Mouse (Mus musculus) limb, embryonic 13.5 days (tissue): Measurements from ENCODE around the gene Cadm4. TPM values are rescaled to one million over a fixed set of nuclear protein-coding genes. Genes with fewer than 3 reads are reported as not detected.

Experiments used
- ATAC-seq: fragments of 200-750 bp; cut with Nextera tagmentation; 2 replicates; pipeline ENCODE4 v1.8.0; 2017; ENCODE audit warnings: low read depth, moderate number of reproducible peaks, moderate TSS enrichment; ENCODE audit not compliant: low FRiP score
- H3K27ac ChIP-seq: fragments of 300-500 bp; sonication (generic); 2 replicates; pipeline ENCODE4 v1.5.1; 2015; ENCODE audit warnings: inconsistent platforms, mild to moderate bottlenecking, moderate library complexity
- H3K27me3 ChIP-seq: fragments of 300-500 bp; sonication (generic); 2 replicates; pipeline ENCODE4 v1.6.1; 2015; ENCODE audit warnings: mild to moderate bottlenecking, inconsistent platforms
- H3K36me3 ChIP-seq: fragments of 300-500 bp; sonication (generic); 2 replicates; pipeline ENCODE4 v1.6.1; 2015; ENCODE audit warnings: inconsistent platforms, mild to moderate bottlenecking, moderate library complexity
- H3K4me1 ChIP-seq: fragments of 300-500 bp; sonication (generic); 2 replicates; pipeline ENCODE4 v1.6.1; 2015; ENCODE audit warnings: inconsistent platforms
- H3K4me2 ChIP-seq: fragments of 300-500 bp; sonication (generic); replicated peaks from 2 replicates; pipeline ENCODE4 v1.6.1; 2015; ENCODE audit warnings: inconsistent platforms, mild to moderate bottlenecking, moderate library complexity
- H3K4me3 ChIP-seq: fragments of 300-500 bp; sonication (generic); 2 replicates; pipeline ENCODE4 v1.5.1; 2015; ENCODE audit warnings: moderate library complexity, mild to moderate bottlenecking, inconsistent platforms
- H3K9ac ChIP-seq: fragments of 300-500 bp; sonication (generic); 2 replicates; pipeline ENCODE4 v1.6.1; 2015; ENCODE audit warnings: mild to moderate bottlenecking, inconsistent platforms
- H3K9me3 ChIP-seq: fragments of 300-500 bp; sonication (generic); 2 replicates; pipeline ENCODE4 v1.6.1; 2016; ENCODE audit warnings: inconsistent platforms
- WGBS: fragments of 180-500 bp; shearing (Covaris S2); methylation state at CpG from one replicate; pipeline ENCODE4 v1.1.7; 2015; 5-methylcytosine and 5-hydroxymethylcytosine counted together
- polyA plus RNA-seq: library from polyadenylated mRNA; unstranded; fragments of >200 nt; fragmentation: Nextera tagmentation; extraction: Ambion mirVana; gene quantifications from 2 replicates; pipeline ENCODE4 v1.2.1, GENCODE M21; 2015

The Cadm4 gene
- polyA plus RNA-seq, 1 experiment from 2014 or later, result 6.3 TPM

GRCm38 (mm10) chr7:24451855-24452311 lies 29.9 kb upstream of the Cadm4 start, which contains the start of gene Irgc1:
Gene Irgc1 (minus strand): TSS chr7:24452297.
- Histone ChIP-seq H3K4me1 (0 out of 2 replicates have a peak, but pooled peaks cover 3% of the 10 kb centered on the region), H3K27ac (no peak within 1 kb of the TSS), H3K36me3 (no peaks in the 10 kb centered on the region), H3K9me3 (no peaks in the 10 kb centered on the region), H3K27me3 (0 out of 2 replicates have a peak, but pooled peaks cover 3% of the 10 kb centered on the region), H3K9ac (no peak within 1 kb of the TSS), H3K4me2 (no peak within 1 kb of the TSS), H3K4me3 (no peak within 1 kb of the TSS)
- 74% methylated on average over 9 of the region's 9 CpGs for WGBS
- no peak for ATAC-seq

DNA sequence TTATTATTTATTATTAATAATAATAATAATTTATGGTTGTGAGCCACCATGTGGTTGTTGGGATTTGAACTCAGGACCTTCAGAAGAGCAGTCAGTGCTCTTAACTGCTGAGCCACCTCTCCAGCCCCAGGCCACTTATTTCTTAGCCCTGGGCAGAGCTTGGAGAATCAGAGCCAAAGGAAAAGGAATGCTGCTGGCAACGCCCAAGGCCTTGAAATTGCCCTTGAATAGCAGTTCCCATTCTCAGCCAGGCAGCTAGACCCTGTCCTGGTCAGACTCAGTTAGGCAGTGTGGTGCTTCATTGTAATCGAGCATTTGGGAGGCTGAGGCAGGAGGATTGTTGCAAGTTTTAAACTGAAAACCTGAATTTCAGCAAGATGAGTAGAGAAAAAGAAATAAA lies 27.6 kb upstream of the Cadm4 start:
- no peak overlapping the region for H3K4me2 ChIP-seq
- H3K36me3 ChIP-seq, result no peaks in the 10 kb centered on the region
- no peak overlapping the region for H3K4me3 ChIP-seq
- WGBS, result 69% methylated on average over 2 of the region's 2 CpGs
- H3K27me3 ChIP-seq, result 0 out of 2 replicates have a peak, but pooled peaks cover 3% of the 10 kb centered on the region
- H3K9ac ChIP-seq, result no peak overlapping the region
- no peak overlapping the region for H3K27ac ChIP-seq
- 0 out of 2 replicates have a peak, but pooled peaks cover 3% of the 10 kb centered on the region for H3K4me1 ChIP-seq
- no peak for ATAC-seq
- H3K9me3 ChIP-seq, result no peaks in the 10 kb centered on the region

DNA sequence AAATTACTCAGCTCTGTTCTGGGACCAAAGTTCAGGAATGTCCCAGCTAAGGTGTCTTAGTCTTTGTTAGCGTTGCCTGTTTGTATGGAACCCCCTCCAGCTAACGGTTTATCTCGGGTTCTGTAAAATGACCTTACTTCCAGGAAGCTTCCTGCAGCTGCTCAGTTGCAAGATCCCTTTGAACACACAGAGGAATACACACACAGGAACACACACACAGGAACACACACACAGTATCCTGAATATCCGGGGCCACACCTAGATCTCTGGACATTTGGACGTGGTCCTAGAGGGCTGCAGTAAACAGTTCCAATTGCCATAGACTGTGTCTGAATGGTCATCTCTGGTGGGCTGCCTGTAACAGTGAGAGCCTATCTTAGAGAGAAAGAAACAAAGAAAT lies 26.1 kb upstream of the Cadm4 start:
- H3K36me3 ChIP-seq, result no peaks in the 10 kb centered on the region
- no peak overlapping the region for H3K4me3 ChIP-seq
- 0 out of 2 replicates have a peak, but pooled peaks cover 3% of the 10 kb centered on the region for H3K4me1 ChIP-seq
- H3K27me3 ChIP-seq, result 0 out of 2 replicates have a peak, but pooled peaks cover 6% of the 10 kb centered on the region
- H3K9me3 ChIP-seq, result no peaks in the 10 kb centered on the region
- no peak overlapping the region for H3K27ac ChIP-seq
- H3K4me2 ChIP-seq, result no peak overlapping the region
- WGBS, result 78% methylated on average over 5 of the region's 5 CpGs
- no peak for ATAC-seq
- no peak overlapping the region for H3K9ac ChIP-seq

DNA sequence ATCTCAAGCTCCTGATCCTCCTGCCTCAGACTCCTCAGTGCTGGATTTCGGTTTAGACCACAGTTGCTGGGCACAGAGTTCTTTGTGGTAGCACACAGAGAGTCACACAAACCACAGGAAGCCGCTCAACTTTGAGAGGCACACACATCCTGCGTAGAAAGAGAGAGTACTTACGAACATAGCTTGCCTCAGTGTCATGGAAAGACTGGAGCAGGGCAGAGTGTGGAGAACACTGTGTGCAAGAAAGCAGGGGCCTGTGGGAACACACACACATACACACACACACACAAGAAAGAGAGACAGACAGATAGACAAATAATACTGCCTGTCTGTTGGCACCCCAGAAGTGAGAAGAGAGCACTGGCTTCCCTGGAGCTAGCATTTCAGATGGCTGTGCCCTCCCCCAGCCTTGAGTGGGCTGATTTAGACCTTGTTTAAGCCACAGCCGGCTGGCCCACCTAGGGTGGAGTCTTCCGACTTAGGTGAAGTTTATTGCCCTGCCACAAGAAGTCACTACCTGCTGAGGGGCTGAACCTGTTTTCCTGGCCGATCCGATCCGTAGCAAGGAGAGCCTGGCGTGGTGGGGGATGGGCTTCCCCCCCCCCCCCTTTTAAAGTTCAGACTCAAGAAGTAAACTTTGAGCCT lies 24.0 kb upstream of the Cadm4 start:
- Histone ChIP-seq H3K4me3 (no peak overlapping the region), H3K27ac (no peak overlapping the region), H3K4me1 (peaks cover 9% of the 10 kb centered on the region), H3K36me3 (no peaks in the 10 kb centered on the region), H3K9me3 (no peaks in the 10 kb centered on the region), H3K9ac (no peak overlapping the region), H3K4me2 (no peak overlapping the region), H3K27me3 (peaks cover 10% of the 10 kb centered on the region; the same call in 1 of the 2 replicates)
- ATAC-seq, result no peak
- 48% methylated on average over 10 of the region's 10 CpGs for WGBS

DNA sequence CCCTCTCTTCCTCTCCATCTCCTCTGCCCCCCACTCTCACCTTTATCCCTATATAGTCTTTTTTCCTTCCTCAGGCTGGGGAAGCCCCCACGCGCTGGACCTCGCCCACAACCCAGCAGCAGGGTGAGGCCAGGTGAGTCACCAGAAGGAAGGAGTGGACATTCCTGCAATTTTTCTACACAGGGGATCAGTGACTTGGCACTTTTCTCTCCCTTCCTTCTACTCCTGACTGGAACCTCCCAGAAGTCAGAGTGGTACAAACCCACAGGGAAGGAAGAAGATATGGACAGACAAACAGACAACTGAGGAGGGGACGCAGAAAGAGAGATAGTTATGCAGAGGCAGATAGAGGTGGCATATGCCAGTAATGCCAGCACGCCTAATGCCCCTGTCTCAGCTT lies 22.4 kb upstream of the Cadm4 start:
- 85% methylated on average over 5 of the region's 5 CpGs for WGBS
- Histone ChIP-seq H3K4me2 (no peak overlapping the region), H3K9ac (no peak overlapping the region), H3K36me3 (no peaks in the 10 kb centered on the region), H3K4me1 (peaks cover 10% of the 10 kb centered on the region), H3K4me3 (no peak overlapping the region), H3K27me3 (peaks cover 10% of the 10 kb centered on the region; the same call in 1 of the 2 replicates), H3K27ac (no peak overlapping the region), H3K9me3 (no peaks in the 10 kb centered on the region)
- ATAC-seq, result no peak

- no peak overlapping the region for H3K9ac ChIP-seq
- peaks cover 10% of the 10 kb centered on the region for H3K4me1 ChIP-seq
- H3K27ac ChIP-seq, result no peak overlapping the region
- no peak overlapping the region for H3K4me2 ChIP-seq
- no peaks in the 10 kb centered on the region for H3K36me3 ChIP-seq
- peaks cover 10% of the 10 kb centered on the region; the same call in 1 of the 2 replicates for H3K27me3 ChIP-seq
- no peaks in the 10 kb centered on the region for H3K9me3 ChIP-seq
- 54% methylated on average over 3 of the region's 3 CpGs for WGBS
- ATAC-seq, result no peak
- H3K4me3 ChIP-seq, result no peak overlapping the region
These were observed 22.0 kb upstream of the Cadm4 start for GRCm38 (mm10) chr7:24459843-24460242.

DNA sequence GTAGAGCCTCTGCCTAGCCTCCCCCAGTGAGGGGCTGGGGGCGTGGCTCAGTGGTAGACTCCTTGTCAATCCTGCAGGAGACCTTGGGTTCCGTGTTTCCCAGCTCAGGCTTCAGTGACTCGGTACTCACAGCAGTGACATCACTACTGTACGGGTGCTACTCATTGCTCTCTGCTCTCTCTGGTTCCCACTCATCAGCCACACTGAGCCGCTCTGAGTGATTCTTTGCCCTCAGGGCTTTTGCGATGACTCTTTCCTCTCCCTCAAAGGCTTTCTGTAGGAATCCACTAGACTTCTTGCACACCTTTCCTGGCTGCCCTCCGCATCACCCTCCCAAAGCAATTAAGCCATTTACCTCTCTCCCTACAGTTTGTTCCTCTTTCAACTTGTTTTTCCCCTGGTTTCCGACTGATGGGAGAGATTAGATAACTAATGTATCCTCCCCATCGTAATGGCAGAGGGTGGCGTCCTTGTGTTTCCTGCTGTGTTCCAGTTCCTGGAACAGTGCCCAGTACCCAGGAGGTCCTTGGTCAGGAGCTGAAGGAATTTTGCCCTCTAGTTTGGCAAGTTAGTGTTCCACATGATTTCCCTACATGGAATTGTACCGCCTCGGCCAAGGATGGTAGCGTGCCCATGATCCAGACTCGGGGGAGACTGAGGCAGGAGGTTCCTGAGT lies 20.3 kb upstream of the Cadm4 start:
- no peak overlapping the region for H3K9ac ChIP-seq
- no peak for ATAC-seq

GRCm38 (mm10) chr7:24462388-24463319 lies 19.2 kb upstream of the Cadm4 start, which contains the start of gene Plaur:
Gene Plaur (plus strand): TSS chr7:24462484.
- Histone ChIP-seq H3K9me3 (no peaks in the 10 kb centered on the region), H3K36me3 (no peaks in the 10 kb centered on the region), H3K27ac (no peak within 1 kb of the TSS), H3K9ac (no peak within 1 kb of the TSS), H3K27me3 (peaks cover 10% of the 10 kb centered on the region; the same call in 1 of the 2 replicates), H3K4me1 (peaks cover 10% of the 10 kb centered on the region), H3K4me3 (peak within 1 kb of the TSS; percentile 23), H3K4me2 (peak within 1 kb of the TSS; percentile 54)
- WGBS, result 5% methylated on average over 27 of the region's 27 CpGs
- peak; percentile 33 for ATAC-seq

More for the DNA sequence above, 20.3 kb upstream of the Cadm4 start:
- WGBS, result 56% methylated on average over 14 of the region's 14 CpGs
- H3K27me3 ChIP-seq, result peaks cover 10% of the 10 kb centered on the region; the same call in 1 of the 2 replicates
- H3K27ac ChIP-seq, result no peak overlapping the region
- peaks cover 10% of the 10 kb centered on the region for H3K4me1 ChIP-seq
- no peaks in the 10 kb centered on the region for H3K36me3 ChIP-seq
- H3K9me3 ChIP-seq, result no peaks in the 10 kb centered on the region
- no peak overlapping the region for H3K4me3 ChIP-seq
- H3K4me2 ChIP-seq, result no peak overlapping the region

DNA sequence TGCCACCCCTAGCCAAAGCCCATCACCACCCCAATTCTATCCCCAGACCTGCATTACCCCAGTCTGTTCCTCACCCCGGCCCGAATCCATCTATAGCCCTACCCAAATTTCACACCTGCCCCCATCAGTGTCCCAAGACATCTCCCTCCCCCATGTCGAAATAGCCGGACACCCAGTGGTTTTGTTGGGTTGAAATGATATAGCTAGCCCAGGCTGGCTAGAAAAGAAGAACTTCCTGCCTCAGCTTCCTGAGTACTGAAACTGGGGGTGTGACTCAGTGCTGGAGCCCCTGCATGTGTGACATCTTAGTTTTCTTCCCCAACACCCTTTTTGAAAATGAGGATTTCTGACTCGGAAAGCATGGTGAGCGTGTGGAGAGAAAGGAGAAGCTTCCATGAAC lies 15.0 kb upstream of the Cadm4 start:
- Histone ChIP-seq H3K4me3 (no peak overlapping the region), H3K4me2 (no peak overlapping the region), H3K27ac (no peak overlapping the region), H3K9me3 (peaks cover 6% of the 10 kb centered on the region; the same call in 1 of the 2 replicates), H3K27me3 (peaks cover 7% of the 10 kb centered on the region; the same call in 1 of the 2 replicates), H3K9ac (no peak overlapping the region), H3K36me3 (no peaks in the 10 kb centered on the region), H3K4me1 (peaks cover 10% of the 10 kb centered on the region)
- WGBS, result 85% methylated on average over 6 of the region's 6 CpGs
- no peak for ATAC-seq

DNA sequence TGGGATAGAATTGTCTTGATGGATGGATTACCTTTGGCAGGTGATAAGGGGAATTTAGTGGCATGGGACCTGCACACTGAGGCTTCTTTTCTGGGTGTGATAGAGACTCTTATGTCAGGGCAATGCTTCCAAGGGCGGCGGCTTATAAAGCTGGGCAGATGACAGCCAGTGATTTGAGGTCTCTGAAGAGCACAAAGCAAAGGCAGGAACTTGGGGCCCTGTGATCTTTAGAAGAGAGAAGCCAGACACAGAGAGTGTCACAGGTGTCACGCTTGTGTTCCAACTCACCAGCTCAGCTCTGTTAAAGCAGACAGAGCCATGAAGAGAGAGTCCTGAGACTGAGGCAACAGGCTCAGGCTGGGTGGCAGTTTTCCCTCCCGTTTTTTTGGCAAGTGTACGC lies 13.9 kb upstream of the Cadm4 start:
- H3K36me3 ChIP-seq, result no peaks in the 10 kb centered on the region
- 78% methylated on average over 5 of the region's 5 CpGs for whole genome bisulfite sequencing
- H3K9me3 ChIP-seq, result peaks cover 6% of the 10 kb centered on the region; the same call in 1 of the 2 replicates
- H3K4me2 ChIP-seq, result no peak overlapping the region
- H3K27me3 ChIP-seq, result no peaks in the 10 kb centered on the region
- H3K4me3 ChIP-seq, result no peak overlapping the region
- H3K27ac ChIP-seq, result no peak overlapping the region
- peaks cover 3% of the 10 kb centered on the region; the same call in 1 of the 2 replicates for H3K4me1 ChIP-seq
- no peak for ATAC-seq
- no peak overlapping the region for H3K9ac ChIP-seq

DNA sequence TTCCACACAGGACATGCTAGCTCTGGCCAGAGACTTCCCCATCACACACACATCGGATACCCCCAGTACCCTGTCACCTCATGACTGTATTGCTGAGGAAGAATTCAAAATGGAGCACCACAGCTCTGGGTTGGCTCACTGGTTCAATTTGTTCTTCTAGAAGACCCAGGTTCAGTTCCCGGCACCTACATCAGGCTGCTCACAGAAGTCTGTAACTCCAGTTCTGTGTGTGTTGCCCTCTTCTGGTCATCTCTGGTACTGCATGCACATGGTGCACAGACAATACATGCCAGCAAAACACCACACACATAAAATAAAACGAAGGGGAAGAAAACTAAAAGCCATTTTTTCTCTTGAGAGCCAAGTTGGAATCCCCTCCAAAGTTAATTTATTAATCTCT lies 12.7 kb upstream of the Cadm4 start:
- H3K9me3 ChIP-seq, result peaks cover 6% of the 10 kb centered on the region; the same call in 1 of the 2 replicates
- ATAC-seq, result no peak
- H3K4me2 ChIP-seq, result no peak overlapping the region
- no peaks in the 10 kb centered on the region for H3K4me1 ChIP-seq
- no peaks in the 10 kb centered on the region for H3K27me3 ChIP-seq
- 81% methylated on average over 3 of the region's 3 CpGs for WGBS
- H3K4me3 ChIP-seq, result no peak overlapping the region
- H3K27ac ChIP-seq, result no peak overlapping the region
- no peaks in the 10 kb centered on the region for H3K36me3 ChIP-seq
- H3K9ac ChIP-seq, result no peak overlapping the region
